Mouse (Mus musculus): ENCODE data around the gene Eif5.
"Not testable (repeated sequence)": the region's sequence is repeated elsewhere in the genome, so short reads cannot be mapped to it uniquely, and the experiment has no call there.

The Eif5 gene

GRCm38 (mm10) chr12:111527643-111528281 is 10.1 kb upstream of the Eif5 start:
- DNase-seq = no peak

GRCm38 (mm10) chr12:111529192-111529591 is 8.6 kb upstream of the Eif5 start:
- no peak for DNase-seq

- no peak for DNase-seq
Measured at GRCm38 (mm10) chr12:111533096-111533794, 4.6 kb upstream of the Eif5 start.

GRCm38 (mm10) chr12:111535281-111535680 is 2.5 kb upstream of the Eif5 start:
- no peak for DNase-seq

- DNase-seq = no peak
Measured at GRCm38 (mm10) chr12:111535762-111536161, 2.1 kb upstream of the Eif5 start.

- no peak for DNase-seq
Measured at GRCm38 (mm10) chr12:111536746-111537145, 1.1 kb upstream of the Eif5 start.

- DNase-seq = no peak
Measured at GRCm38 (mm10) chr12:111537341-111537740, 475 bp upstream of the Eif5 start.

- peak; percentile 77 for DNase-seq
Measured at GRCm38 (mm10) chr12:111538292-111539040, 650 bp downstream of the Eif5 start.

- DNase-seq = peak; percentile 50
Measured at GRCm38 (mm10) chr12:111539041-111539345, 1.2 kb downstream of the Eif5 start.

GRCm38 (mm10) chr12:111547070-111547469 is 9.3 kb downstream of the Eif5 start:
- DNase-seq = no peak

- DNase-seq = no peak
Measured at GRCm38 (mm10) chr12:111548555-111549289, 10.9 kb downstream of the Eif5 start.

GRCm38 (mm10) chr12:111550679-111551078 is 12.9 kb downstream of the Eif5 start:
- no peak for DNase-seq

GRCm38 (mm10) chr12:111552342-111552741 is 14.5 kb downstream of the Eif5 start:
- no peak for DNase-seq

GRCm38 (mm10) chr12:111555357-111555756 is 17.5 kb downstream of the Eif5 start:
- DNase-seq = no peak

GRCm38 (mm10) chr12:111555893-111556292 is 18.1 kb downstream of the Eif5 start:
- DNase-seq = not testable (repeated sequence)

GRCm38 (mm10) chr12:111557538-111557937 is 19.7 kb downstream of the Eif5 start:
- no peak for DNase-seq

GRCm38 (mm10) chr12:111558655-111559054 is 20.8 kb downstream of the Eif5 start:
- DNase-seq = no peak

GRCm38 (mm10) chr12:111559647-111560258 is 21.9 kb downstream of the Eif5 start:
- DNase-seq = peak; percentile 63

- DNase-seq = no peak
Measured at GRCm38 (mm10) chr12:111560286-111560685, 22.5 kb downstream of the Eif5 start.

GRCm38 (mm10) chr12:111562276-111562814 is 24.5 kb downstream of the Eif5 start:
- no peak for DNase-seq

GRCm38 (mm10) chr12:111563076-111563629 is 25.3 kb downstream of the Eif5 start:
- DNase-seq = no peak

GRCm38 (mm10) chr12:111565363-111565762 is 27.5 kb downstream of the Eif5 start:
- DNase-seq = no peak

All from thymus, postnatal 25 days (tissue).